Mouse (Mus musculus) ES-Bruce4 (cell line): Measurements from ENCODE around the gene Lpcat2b.

Experiments
- CTCF ChIP-seq: IDR thresholded peaks from one replicate; pipeline ENCODE4 v1.8.1; 2011; ENCODE audit warnings: low read depth, low read length
- EP300 ChIP-seq: IDR thresholded peaks from 2 replicates; pipeline ENCODE4 v1.6.1; 2011; ENCODE audit warnings: low read depth, low read length; ENCODE audit not compliant: insufficient read depth
- POLR2A ChIP-seq: IDR thresholded peaks from one replicate; pipeline ENCODE4 v1.8.1; 2011; ENCODE audit warnings: low read length; ENCODE audit not compliant: insufficient read depth

GRCm38 (mm10) chr5:107403011-107403946, 28.1 kb upstream of the Lpcat2b start:
- no peak for TF ChIP-seq CTCF
- no peak for TF ChIP-seq POLR2A
- no peak for TF ChIP-seq EP300
